ENCODE assay signal across 30 mouse cellular contexts in the genomic region with DNA sequence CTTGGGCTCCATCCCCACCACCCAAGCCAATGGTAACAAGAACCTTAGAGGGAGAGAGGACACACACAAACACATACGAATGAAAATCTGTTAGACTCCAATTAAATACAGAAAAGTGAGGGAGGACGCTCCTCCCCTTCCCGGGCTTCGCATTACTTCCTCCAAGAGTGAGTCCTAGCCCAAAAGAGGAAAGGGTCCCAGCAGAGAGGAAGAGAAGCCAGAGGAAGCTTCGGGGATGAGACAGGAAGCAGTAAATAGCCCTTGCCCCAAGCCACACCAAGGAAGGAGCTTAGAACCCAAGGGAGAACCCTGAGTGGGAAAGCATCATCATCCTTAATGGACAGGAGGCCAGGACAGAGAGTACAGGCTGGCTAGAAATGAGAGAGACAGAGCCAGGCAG. TPM values are rescaled to one million over a fixed set of nuclear protein-coding genes. Genes with fewer than 3 reads are reported as not detected.
DNase-seq lines count a peak whose midpoint lies in the region; ATAC-seq and TF ChIP-seq lines count a peak whose summit lies in the region.
"Had no signal": no experiment of that assay in that cellular context is flagged by ENCODE, and none has a peak within 500 bp of the region (broad histone marks: within the 10 kb centered on the region; RNA-seq: fewer than 3 reads in every experiment).

No protein-coding gene starts in this region.

- no peak for TF ChIP-seq EP300 in stomach, postnatal 0 days (optimal IDR thresholded peaks at IDR 0.05)

- no peak for TF ChIP-seq CTCF in gastrocnemius, adult 2 months (IDR thresholded peaks at IDR 0.05)
- TF ChIP-seq CTCF in liver, adult 2 months (IDR thresholded peaks at IDR 0.05; ENCODE audit: low read depth, low read length), result no peak
- no peak for TF ChIP-seq CTCF in stomach, postnatal 0 days (IDR thresholded peaks at IDR 0.05; ENCODE audit: low read depth)

- no peak for DNase-seq in gastrocnemius, adult 2 months
- DNase-seq in gastrocnemius, postnatal 14 days, result no peak
- no peak for DNase-seq in liver, adult 2 months (ENCODE audit: extremely low read depth, low read depth, low spot score)
- DNase-seq in liver, result no peak
- no peak for DNase-seq in stomach, postnatal 0 days (ENCODE audit: low spot score)
- DNase-seq: adrenal gland, postnatal 10 days; cerebellum, adult 11-12 months; cerebellum, postnatal 10 days; gastrocnemius, postnatal 36 days; heart, postnatal 36 days; kidney, adult 11 months; kidney, postnatal 4 days; liver, embryonic 13.5 days; lung, adult 18-20 months; lung, postnatal 14 days; thymus, postnatal 4 days had no signal

- no peaks in the 10 kb centered on the region for H3K27me3 ChIP-seq in liver, adult 2 months (ENCODE audit: control insufficient read depth, insufficient read depth, low read length)
- no peaks in the 10 kb centered on the region for H3K27me3 ChIP-seq in stomach, postnatal 0 days (ENCODE audit: control insufficient read depth, insufficient read depth, low read length)
- no peaks in the 10 kb centered on the region for H3K27me3 ChIP-seq in intestine, embryonic 16.5 days (replicated peaks; ENCODE audit: control insufficient read depth, insufficient read depth, low read length)
- H3K27me3 ChIP-seq: CH12.LX; hindbrain, embryonic 13.5 days; limb, embryonic 12.5 days; liver, embryonic 13.5 days; neural tube, embryonic 12.5 days; Patski had no signal

- no peak overlapping the region for H3K4me2 ChIP-seq in stomach, postnatal 0 days (replicated peaks; ENCODE audit: low read depth)
- no peak overlapping the region for H3K4me2 ChIP-seq in intestine, embryonic 16.5 days (ENCODE audit: low read depth, low read length)
- H3K4me2 ChIP-seq: heart, embryonic 11.5 days; hindbrain, embryonic 13.5 days; liver, embryonic 13.5 days; midbrain, embryonic 11.5 days had no signal

- H3K9me3 ChIP-seq in stomach, postnatal 0 days (ENCODE audit: control insufficient read depth, low read length), result no peaks in the 10 kb centered on the region
- H3K9me3 ChIP-seq in intestine, embryonic 16.5 days (ENCODE audit: control insufficient read depth, low read length), result no peaks in the 10 kb centered on the region
- H3K9me3 ChIP-seq: hindbrain, embryonic 13.5 days; limb, embryonic 12.5 days; liver, embryonic 13.5 days; neural tube, embryonic 12.5 days had no signal

- intact Hi-C loops in gastrocnemius, adult 2 months (cut with DNase I), result no loop called here
- intact Hi-C loops in gastrocnemius, postnatal 14 days (cut with DNase I; ENCODE audit: low total_unique reads), result no loop called here

- 82% methylated on average over 5 of the region's 5 CpGs for WGBS in liver, adult 2 months
- WGBS in stomach, postnatal 0 days, result 88% methylated on average over 5 of the region's 5 CpGs
- 90% methylated on average over 5 of the region's 5 CpGs for WGBS in intestine, embryonic 16.5 days

- peak overlapping the region; percentile 85 for H3K27ac ChIP-seq in gastrocnemius, adult 2 months
- H3K27ac ChIP-seq in liver, adult 2 months (replicated peaks; ENCODE audit: insufficient read depth, low read depth, low read length), result 0 out of 2 replicates have a peak overlapping the region, but pooled peaks have one; percentile 18
- H3K27ac ChIP-seq in stomach, postnatal 0 days (replicated peaks), result 0 out of 2 replicates have a peak overlapping the region, but pooled peaks have one; percentile 35
- no peak overlapping the region for H3K27ac ChIP-seq in intestine, embryonic 16.5 days (ENCODE audit: low read length)
- H3K27ac ChIP-seq: liver, embryonic 13.5 days had no signal

- H3K79me2 ChIP-seq in liver, adult 2 months (ENCODE audit: control insufficient read depth, insufficient read depth, low read length), result no peaks in the 10 kb centered on the region

- H3K9ac ChIP-seq in liver, adult 2 months (ENCODE audit: low read depth, low read length), result no peak overlapping the region
- no peak overlapping the region for H3K9ac ChIP-seq in stomach, postnatal 0 days (ENCODE audit: low read length)
- H3K9ac ChIP-seq in intestine, embryonic 16.5 days (ENCODE audit: low read depth, low read length), result no peak overlapping the region
- H3K9ac ChIP-seq: hindbrain, embryonic 13.5 days; limb, embryonic 12.5 days; liver, embryonic 13.5 days; neural tube, embryonic 12.5 days had no signal

- H3K4me3 ChIP-seq in gastrocnemius, adult 2 months, result no peak overlapping the region
- H3K4me3 ChIP-seq in liver, adult 2 months (ENCODE audit: insufficient read depth, low read depth, low read length), result no peak overlapping the region
- no peak overlapping the region for H3K4me3 ChIP-seq in stomach, postnatal 0 days (ENCODE audit: low read depth, low read length)
- H3K4me3 ChIP-seq in intestine, embryonic 16.5 days (ENCODE audit: low read length), result no peak overlapping the region
- H3K4me3 ChIP-seq: hindbrain, embryonic 13.5 days; limb, embryonic 12.5 days; liver, embryonic 13.5 days; myocyte; neural tube, embryonic 12.5 days had no signal

- H3K36me3 ChIP-seq in liver, adult 2 months (ENCODE audit: control insufficient read depth, insufficient read depth, low read length), result peaks cover 6% of the 10 kb centered on the region; the same call in 1 of the 2 replicates
- peaks cover 11% of the 10 kb centered on the region; the same call in 1 of the 2 replicates for H3K36me3 ChIP-seq in stomach, postnatal 0 days (ENCODE audit: control insufficient read depth, insufficient read depth, low read length)
- 0 out of 2 replicates have a peak, but pooled peaks cover 8% of the 10 kb centered on the region for H3K36me3 ChIP-seq in intestine, embryonic 16.5 days (ENCODE audit: control insufficient read depth, insufficient read depth, low read length)

- ATAC-seq in granulocyte monocyte progenitor cell, adult 5-6 weeks (replicated peaks; ENCODE audit: poor library complexity, severe bottlenecking), result peak; percentile 57
- ATAC-seq in stomach, postnatal 0 days (ENCODE audit: low FRiP score, low TSS enrichment), result no peak
- ATAC-seq in monocyte, adult 5-6 weeks (replicated peaks; ENCODE audit: insufficient number of reproducible peaks, low FRiP score, low TSS enrichment, poor library complexity, severe bottlenecking), result no peak
- ATAC-seq in intestine, embryonic 16.5 days, result no peak
- ATAC-seq: forebrain, embryonic 14.5 days; midbrain, embryonic 16.5 days; Patski had no signal

- peaks cover 5% of the 10 kb centered on the region; the same call in 1 of the 2 replicates for H3K4me1 ChIP-seq in liver, adult 2 months (ENCODE audit: control insufficient read depth, insufficient read depth, low read length)
- peaks cover 13% of the 10 kb centered on the region; the same call in 1 of the 2 replicates for H3K4me1 ChIP-seq in stomach, postnatal 0 days (replicated peaks; ENCODE audit: control insufficient read depth, insufficient read depth)
- H3K4me1 ChIP-seq in intestine, embryonic 16.5 days (ENCODE audit: control insufficient read depth, insufficient read depth, low read length), result peaks cover 29% of the 10 kb centered on the region

- TF ChIP-seq POLR2A in liver, adult 2 months (IDR thresholded peaks at IDR 0.05; ENCODE audit: extremely low read depth, insufficient read depth, low read length), result no peak

RNA-seq across cellular contexts. Expression of a gene that starts 22.2 kb away (rescaled TPM):
- 10 to 100 TPM; 11.1 to 12.8 TPM for total RNA-seq in gastrocnemius, adult 2 months (2021)
- 10 to 100 TPM; 11.9 to 13.8 TPM for total RNA-seq in gastrocnemius, postnatal 14 days (2021)
- 7.2 and 8.9 TPM in 2 replicates for total RNA-seq in liver, adult 2 months (2014; rRNA removed)
- polyA plus RNA-seq in liver, adult 2 months (2012; rRNA removed), result 2.4 and 3.8 TPM in 2 replicates
- 11.7 and 14.5 TPM in 2 replicates for total RNA-seq in granulocyte monocyte progenitor cell, adult 5-6 weeks (2014; fragmentation: Nextera tagmentation)
- 5.7 and 10.9 TPM in 2 replicates for total RNA-seq in granulocyte monocyte progenitor cell, adult 5-6 weeks (2017)
- 22.9 and 23.4 TPM in 2 replicates for polyA plus RNA-seq in stomach, postnatal 0 days (2015; fragmentation: Nextera tagmentation; extraction: Ambion mirVana)
- 10.0 to 12.9 TPM (median 10.6 TPM) in 3 replicates for total RNA-seq in monocyte, adult 5-6 weeks (2017)
- polyA plus RNA-seq in intestine, embryonic 16.5 days (2015; fragmentation: Nextera tagmentation; extraction: Ambion mirVana), result 18.9 and 25.1 TPM in 2 replicates

RNA-seq across cellular contexts. Expression of a gene that starts 27.0 kb away (rescaled TPM):
- 10 to 100 TPM in 1 of 2 experiments, 1 to 10 TPM in 1; 6.7 to 26.8 TPM for total RNA-seq in gastrocnemius, adult 2 months (2021)
- total RNA-seq in gastrocnemius, postnatal 14 days (2021), result 10 to 100 TPM; 12.5 to 17.3 TPM
- total RNA-seq in liver, adult 2 months (2014; rRNA removed), result 16.4 and 33.0 TPM in 2 replicates
- polyA plus RNA-seq in liver, adult 2 months (2012; rRNA removed), result 19.2 and 33.0 TPM in 2 replicates
- total RNA-seq in granulocyte monocyte progenitor cell, adult 5-6 weeks (2014; fragmentation: Nextera tagmentation), result 5.5 and 7.6 TPM in 2 replicates
- total RNA-seq in granulocyte monocyte progenitor cell, adult 5-6 weeks (2017), result 5.0 and 6.6 TPM in 2 replicates
- 191 and 228 TPM in 2 replicates for polyA plus RNA-seq in stomach, postnatal 0 days (2015; fragmentation: Nextera tagmentation; extraction: Ambion mirVana)
- 3.7 to 18.6 TPM (median 15.7 TPM) in 3 replicates for total RNA-seq in monocyte, adult 5-6 weeks (2017)
- polyA plus RNA-seq in intestine, embryonic 16.5 days (2015; fragmentation: Nextera tagmentation; extraction: Ambion mirVana), result 96.1 and 107 TPM in 2 replicates

RNA-seq across cellular contexts. Expression of a gene that starts 39.8 kb away (rescaled TPM):
- total RNA-seq in gastrocnemius, adult 2 months (2021), result 10 to 100 TPM; 32.6 to 37.3 TPM
- 10 to 100 TPM; 45.8 to 49.1 TPM for total RNA-seq in gastrocnemius, postnatal 14 days (2021)
- total RNA-seq in liver, adult 2 months (2014; rRNA removed), result 65.5 and 86.1 TPM in 2 replicates
- 117 and 148 TPM in 2 replicates for polyA plus RNA-seq in liver, adult 2 months (2012; rRNA removed)
- 180 and 213 TPM in 2 replicates for total RNA-seq in granulocyte monocyte progenitor cell, adult 5-6 weeks (2014; fragmentation: Nextera tagmentation)
- 150 and 235 TPM in 2 replicates for total RNA-seq in granulocyte monocyte progenitor cell, adult 5-6 weeks (2017)
- polyA plus RNA-seq in stomach, postnatal 0 days (2015; fragmentation: Nextera tagmentation; extraction: Ambion mirVana), result 110 and 121 TPM in 2 replicates
- 74.4 to 107 TPM (median 101 TPM) in 3 replicates for total RNA-seq in monocyte, adult 5-6 weeks (2017)
- 116 and 119 TPM in 2 replicates for polyA plus RNA-seq in intestine, embryonic 16.5 days (2015; fragmentation: Nextera tagmentation; extraction: Ambion mirVana)

RNA-seq across cellular contexts. Expression of a gene that starts 44.9 kb away (rescaled TPM):
- 1 to 10 TPM; 2.0 to 4.2 TPM for total RNA-seq in gastrocnemius, adult 2 months (2021)
- total RNA-seq in gastrocnemius, postnatal 14 days (2021), result 1 to 10 TPM; 5.9 to 6.0 TPM
- total RNA-seq in liver, adult 2 months (2014; rRNA removed), result not detected in 2 replicates
- polyA plus RNA-seq in liver, adult 2 months (2012; rRNA removed), result 0.22 and 0.31 TPM in 2 replicates
- 6.8 and 13.0 TPM in 2 replicates for total RNA-seq in granulocyte monocyte progenitor cell, adult 5-6 weeks (2014; fragmentation: Nextera tagmentation)
- 6.0 TPM in 1 of 2 replicates, not detected in the other for total RNA-seq in granulocyte monocyte progenitor cell, adult 5-6 weeks (2017)
- polyA plus RNA-seq in stomach, postnatal 0 days (2015; fragmentation: Nextera tagmentation; extraction: Ambion mirVana), result 9.8 and 10.6 TPM in 2 replicates
- total RNA-seq in monocyte, adult 5-6 weeks (2017), result not detected in 3 replicates
- 14.8 and 15.3 TPM in 2 replicates for polyA plus RNA-seq in intestine, embryonic 16.5 days (2015; fragmentation: Nextera tagmentation; extraction: Ambion mirVana)
- total RNA-seq: CH12.LX, MEL had no signal
- polyA plus RNA-seq: myocyte had no signal
